Mouse (Mus musculus) hindbrain, embryonic 16.5 days (tissue): Measurements from ENCODE around the gene Pdgfd. TPM values are rescaled to one million over a fixed set of nuclear protein-coding genes. Genes with fewer than 3 reads are reported as not detected.
"Not testable (repeated sequence)": the region's sequence is repeated elsewhere in the genome, so short reads cannot be mapped to it uniquely, and the experiment has no call there.

ENCODE experiments used
- ATAC-seq: fragments of 200-750 bp; cut with Nextera tagmentation; 2 replicates; pipeline ENCODE4 v1.8.0; 2017; ENCODE audit warnings: moderate TSS enrichment, moderate library complexity
- H3K27ac ChIP-seq: fragments of 300-500 bp; sonication (generic); 2 replicates; pipeline ENCODE4 v1.5.1; 2014; ENCODE audit warnings: low read depth, mild to moderate bottlenecking, control low read depth, low read length, moderate library complexity
- H3K27me3 ChIP-seq: fragments of 300-500 bp; sonication (generic); replicated peaks from 2 replicates; pipeline ENCODE4 v1.6.1; 2014; ENCODE audit warnings: low read length; ENCODE audit not compliant: control insufficient read depth, insufficient read depth
- H3K36me3 ChIP-seq: fragments of 300-500 bp; sonication (generic); 2 replicates; pipeline ENCODE4 v1.6.1; 2014; ENCODE audit warnings: mild to moderate bottlenecking, low read length, moderate library complexity, mixed read lengths; ENCODE audit not compliant: control insufficient read depth, insufficient read depth
- H3K4me1 ChIP-seq: fragments of 300-500 bp; sonication (generic); 2 replicates; pipeline ENCODE4 v1.6.1; 2014; ENCODE audit warnings: low read depth, low read length; ENCODE audit not compliant: control insufficient read depth, insufficient read depth
- H3K4me2 ChIP-seq: fragments of 300-500 bp; sonication (generic); 2 replicates; pipeline ENCODE4 v1.6.1; 2014; ENCODE audit warnings: mild to moderate bottlenecking, low read length, control low read depth, moderate library complexity
- H3K4me3 ChIP-seq: fragments of 300-500 bp; sonication (generic); 2 replicates; pipeline ENCODE4 v1.5.1; 2014; ENCODE audit warnings: mild to moderate bottlenecking, low read length, control low read depth, moderate library complexity
- H3K9ac ChIP-seq: fragments of 300-500 bp; sonication (generic); 2 replicates; pipeline ENCODE4 v1.6.1; 2014; ENCODE audit warnings: low read depth, mild to moderate bottlenecking, control low read depth, low read length, moderate library complexity
- H3K9me3 ChIP-seq: fragments of 300-500 bp; sonication (generic); 2 replicates; pipeline ENCODE4 v1.6.1; 2014; ENCODE audit warnings: mild to moderate bottlenecking, low read length, moderate library complexity; ENCODE audit not compliant: control insufficient read depth
- WGBS: fragments of 180-500 bp; shearing (Covaris S2); extraction: QIAGEN DNeasy Blood & Tissue Kit; methylation state at CpG from one replicate; pipeline ENCODE4 v1.1.7; 2014; 5-methylcytosine and 5-hydroxymethylcytosine counted together
- polyA plus RNA-seq: library from polyadenylated mRNA; unstranded; fragments of >200 nt; fragmentation: Nextera tagmentation; extraction: Ambion mirVana; gene quantifications from 2 replicates; pipeline ENCODE4 v1.2.1, GENCODE M21; 2015

Gene Pdgfd
- polyA plus RNA-seq, 1 experiment from 2014 or later: 5.3 TPM

DNA sequence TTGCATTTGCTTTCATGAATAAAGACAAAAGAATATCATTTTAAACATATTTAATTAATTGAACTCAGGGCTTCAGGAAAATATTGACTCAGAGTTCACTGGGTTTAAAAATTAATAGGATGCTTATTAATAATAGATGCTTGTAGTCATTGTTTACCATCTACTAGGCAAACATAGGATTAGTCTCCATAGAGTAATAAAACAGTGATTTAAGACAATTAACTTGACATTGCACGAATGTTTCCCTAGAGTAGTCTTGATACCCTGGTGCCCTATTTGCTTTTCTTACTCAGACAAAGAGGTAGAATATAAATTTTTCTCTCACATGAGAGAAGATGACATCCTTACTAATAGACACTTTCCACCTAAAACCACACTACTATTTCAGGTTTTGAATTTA is 49.1 kb downstream of the Pdgfd start:
- Histone ChIP-seq H3K4me2 (no peak overlapping the region), H3K4me3 (no peak overlapping the region), H3K4me1 (no peaks in the 10 kb centered on the region), H3K9me3 (no peaks in the 10 kb centered on the region), H3K9ac (no peak overlapping the region), H3K27ac (no peak overlapping the region), H3K27me3 (no peaks in the 10 kb centered on the region), H3K36me3 (no peaks in the 10 kb centered on the region)
- no peak for ATAC-seq
- WGBS: 43% methylated on average over 1 of the region's 1 CpGs

DNA sequence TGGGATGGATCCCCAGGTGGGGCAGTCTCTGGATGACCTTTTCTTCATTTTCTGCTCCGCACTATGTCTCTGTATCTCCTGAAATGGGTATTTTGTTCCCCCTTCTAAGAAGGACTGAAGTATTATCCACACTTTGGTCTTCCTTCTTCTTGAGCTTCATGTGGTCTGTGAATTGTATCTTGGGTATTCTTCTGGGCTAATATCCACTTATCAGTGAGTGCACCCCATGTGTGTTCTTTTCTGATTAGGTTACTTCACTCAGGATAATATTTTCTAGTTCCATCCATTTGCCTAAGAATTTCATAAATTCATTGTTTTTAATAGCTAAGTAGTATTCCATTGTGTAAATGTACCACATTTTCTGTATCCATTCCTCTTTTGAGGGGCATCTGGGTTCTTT is 67.6 kb downstream of the Pdgfd start:
- not testable (repeated sequence) for H3K27ac ChIP-seq, H3K9me3 ChIP-seq, H3K36me3 ChIP-seq, H3K4me1 ChIP-seq, H3K4me3 ChIP-seq, H3K27me3 ChIP-seq, H3K9ac ChIP-seq, H3K4me2 ChIP-seq, ATAC-seq
- WGBS: 95% methylated on average over 1 of the region's 1 CpGs

DNA sequence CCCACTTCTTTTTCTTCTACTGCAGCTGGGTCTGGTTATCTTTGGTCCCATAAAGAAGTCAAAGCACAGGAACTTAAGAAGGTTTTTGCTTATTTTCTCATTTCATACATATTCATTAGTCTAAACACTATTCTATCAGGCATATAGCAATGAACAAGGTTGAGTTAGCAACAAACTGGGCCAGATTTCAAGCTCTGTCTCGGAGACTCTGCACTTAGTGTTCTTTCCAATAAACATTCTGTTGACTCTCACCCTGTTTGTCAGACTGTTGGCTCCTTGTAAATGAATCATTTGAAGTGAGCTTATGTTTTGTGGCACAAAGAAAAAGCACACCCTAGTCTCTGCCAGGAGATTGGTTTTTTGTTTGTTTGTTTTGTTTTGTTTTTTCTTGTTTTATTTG is 81.9 kb downstream of the Pdgfd start:
- H3K4me1 ChIP-seq: no peaks in the 10 kb centered on the region
- no peak overlapping the region for H3K4me2 ChIP-seq
- H3K27ac ChIP-seq: no peak overlapping the region
- WGBS: 50% methylated on average over 1 of the region's 1 CpGs
- no peaks in the 10 kb centered on the region for H3K27me3 ChIP-seq
- ATAC-seq: peak; percentile 91
- no peaks in the 10 kb centered on the region for H3K9me3 ChIP-seq
- H3K9ac ChIP-seq: no peak overlapping the region
- H3K4me3 ChIP-seq: no peak overlapping the region
- H3K36me3 ChIP-seq: no peaks in the 10 kb centered on the region

DNA sequence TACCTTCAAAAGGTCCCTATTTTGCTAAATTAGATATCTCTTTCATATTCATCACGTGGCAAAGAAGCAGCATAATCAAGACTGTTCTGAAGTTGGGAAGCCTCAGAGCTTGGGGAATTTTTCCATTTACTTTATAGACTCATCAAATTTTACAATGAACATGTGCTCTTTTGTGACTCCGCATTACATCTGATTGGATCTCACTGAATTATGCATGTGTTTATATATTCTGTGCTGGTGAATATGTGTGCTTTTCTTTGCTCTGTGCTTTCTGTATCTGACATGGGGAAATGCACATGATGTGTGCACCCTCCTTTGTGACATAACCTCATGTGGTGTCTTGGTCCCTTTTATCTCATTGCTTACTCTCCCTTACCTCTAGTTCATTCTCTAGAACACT is 83.6 kb downstream of the Pdgfd start:
- WGBS: 82% methylated on average over 2 of the region's 2 CpGs

DNA sequence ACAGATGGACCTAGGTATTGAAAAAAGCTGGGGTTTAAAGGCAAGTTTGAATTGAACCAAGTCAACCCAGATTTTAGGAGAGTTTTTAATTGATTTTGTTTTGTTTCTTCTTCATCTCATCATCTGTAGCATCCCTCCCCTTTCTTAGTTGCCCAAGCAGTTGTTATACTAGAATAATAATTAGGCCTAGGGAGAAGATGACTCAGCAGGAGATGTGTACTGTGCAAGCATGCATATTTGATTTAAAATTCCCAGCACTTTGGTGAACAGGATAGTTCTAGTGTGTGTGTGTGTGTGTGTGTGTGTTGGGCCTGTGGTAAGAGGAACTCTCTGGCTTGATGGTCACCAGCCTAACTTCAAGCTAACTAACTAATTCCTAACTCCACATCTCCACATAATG is 88.7 kb downstream of the Pdgfd start:
- Histone ChIP-seq H3K9ac (no peak overlapping the region), H3K27ac (no peak overlapping the region)
- ATAC-seq: no peak

More for the DNA sequence above, 83.6 kb downstream of the Pdgfd start:
- no peaks in the 10 kb centered on the region for H3K27me3 ChIP-seq
- H3K9me3 ChIP-seq: no peaks in the 10 kb centered on the region
- H3K36me3 ChIP-seq: no peaks in the 10 kb centered on the region
- no peak overlapping the region for H3K4me3 ChIP-seq
- no peak overlapping the region for H3K9ac ChIP-seq
- H3K4me2 ChIP-seq: no peak overlapping the region
- H3K27ac ChIP-seq: no peak overlapping the region
- ATAC-seq: no peak
- no peaks in the 10 kb centered on the region for H3K4me1 ChIP-seq

DNA sequence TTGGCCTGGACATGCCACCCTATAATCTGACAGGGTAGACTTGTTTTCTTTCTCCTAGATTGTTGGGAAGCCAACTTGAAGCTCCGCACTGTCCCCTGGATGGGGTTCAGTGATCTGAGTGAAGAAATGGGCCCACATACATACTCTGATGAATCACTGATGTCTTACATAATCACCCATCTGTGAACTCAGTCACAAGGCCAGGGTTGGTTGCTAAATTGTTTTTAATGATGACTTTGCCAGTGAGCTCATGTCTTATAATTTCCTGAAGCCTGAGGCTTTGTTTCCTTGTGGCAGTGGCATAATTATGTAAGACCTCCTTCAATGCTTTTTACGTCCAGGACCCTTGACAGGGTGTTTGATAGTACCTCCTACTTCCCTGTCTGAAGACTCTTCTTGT is 96.4 kb downstream of the Pdgfd start:
- Histone ChIP-seq H3K9ac (no peak overlapping the region), H3K27ac (no peak overlapping the region)

More for the DNA sequence above, 88.7 kb downstream of the Pdgfd start:
- no peaks in the 10 kb centered on the region for H3K4me1 ChIP-seq
- H3K36me3 ChIP-seq: no peaks in the 10 kb centered on the region
- no peaks in the 10 kb centered on the region for H3K9me3 ChIP-seq
- H3K27me3 ChIP-seq: no peaks in the 10 kb centered on the region
- H3K4me3 ChIP-seq: no peak overlapping the region
- H3K4me2 ChIP-seq: no peak overlapping the region

DNA sequence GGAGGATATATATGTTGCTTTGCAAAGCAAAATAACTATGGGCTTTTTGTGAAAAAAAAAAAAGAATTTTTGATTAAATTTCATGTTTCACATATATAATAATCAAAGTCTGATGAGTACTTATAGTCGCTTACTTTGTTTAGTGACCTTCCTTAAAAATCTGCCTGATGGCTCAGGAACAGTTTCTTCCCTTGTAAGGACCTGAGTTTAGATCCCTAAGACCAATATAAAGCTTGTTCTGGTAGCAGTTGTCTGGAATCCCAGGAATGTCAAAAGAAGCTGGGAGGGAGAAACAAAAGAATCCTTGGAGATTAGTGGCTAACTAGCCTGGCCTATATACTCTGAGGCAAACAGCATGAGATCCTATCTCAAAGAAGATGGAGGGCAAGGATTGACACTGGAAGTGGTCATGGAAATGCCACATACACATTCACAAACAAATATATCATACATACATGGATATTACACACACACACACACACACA is 101.5 kb downstream of the Pdgfd start, which contains the start of gene Ddi1:
Ddi1 (minus strand) TSS at position 51 of the 485 bp plus-strand sequence.
- no peak within 1 kb of the TSS for H3K4me2 ChIP-seq
- no peak within 1 kb of the TSS for H3K27ac ChIP-seq
- H3K27me3 ChIP-seq: no peaks in the 10 kb centered on the region
- no peak within 1 kb of the TSS for H3K9ac ChIP-seq
- no peaks in the 10 kb centered on the region for H3K9me3 ChIP-seq
- WGBS: 70% methylated on average over 1 of the region's 1 CpGs
- H3K36me3 ChIP-seq: no peaks in the 10 kb centered on the region
- no peak for ATAC-seq
- H3K4me1 ChIP-seq: no peaks in the 10 kb centered on the region
- no peak within 1 kb of the TSS for H3K4me3 ChIP-seq

More for the DNA sequence above, 96.4 kb downstream of the Pdgfd start:
- Histone ChIP-seq H3K36me3 (no peaks in the 10 kb centered on the region), H3K4me2 (no peak overlapping the region), H3K9me3 (no peaks in the 10 kb centered on the region), H3K4me1 (no peaks in the 10 kb centered on the region), H3K27me3 (no peaks in the 10 kb centered on the region), H3K4me3 (no peak overlapping the region)
- no peak for ATAC-seq
- 88% methylated on average over 2 of the region's 2 CpGs for WGBS

DNA sequence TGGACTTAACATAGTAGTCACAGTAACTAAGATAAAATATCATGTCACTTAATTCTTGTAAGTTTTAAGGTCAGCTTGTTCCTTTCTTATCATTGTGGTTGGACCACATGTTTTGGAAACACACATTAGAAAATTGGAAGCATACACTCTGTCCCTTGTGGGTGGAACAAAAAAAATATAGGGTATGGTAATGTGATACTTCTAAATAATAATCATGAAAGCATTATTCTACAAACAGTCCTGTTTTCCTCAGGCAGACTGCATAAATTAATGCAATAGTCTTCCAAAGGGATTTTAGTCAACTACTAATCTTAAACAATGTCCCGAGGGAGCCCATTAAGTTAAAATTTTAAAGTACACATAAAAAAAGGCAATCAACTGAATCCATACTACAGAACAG is 108.0 kb downstream of the Pdgfd start:
- Histone ChIP-seq H3K4me1 (no peaks in the 10 kb centered on the region), H3K9me3 (no peaks in the 10 kb centered on the region), H3K27me3 (no peaks in the 10 kb centered on the region), H3K4me2 (no peak overlapping the region), H3K27ac (no peak overlapping the region), H3K4me3 (no peak overlapping the region), H3K9ac (no peak overlapping the region), H3K36me3 (no peaks in the 10 kb centered on the region)
- ATAC-seq: no peak
- 89% methylated on average over 1 of the region's 1 CpGs for WGBS

DNA sequence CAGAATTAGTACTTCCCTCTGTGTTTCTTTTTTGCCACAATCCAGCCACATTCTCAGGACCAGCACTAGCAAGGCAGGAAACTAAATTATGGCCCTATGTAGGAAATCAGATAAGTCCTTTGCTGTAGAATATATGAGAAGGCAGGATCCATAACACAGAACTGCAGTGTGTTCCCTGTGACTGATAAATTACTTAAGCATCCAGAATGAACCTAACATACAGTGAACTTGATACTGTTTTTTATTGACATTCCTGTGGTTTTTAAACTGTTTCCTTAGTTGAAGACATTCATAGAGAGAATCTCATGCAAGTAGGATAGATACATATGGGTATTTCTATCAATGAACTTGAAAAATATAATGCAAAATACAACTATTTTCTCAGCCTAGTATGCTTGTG is 109.1 kb downstream of the Pdgfd start:
- no peaks in the 10 kb centered on the region for H3K27me3 ChIP-seq
- H3K9ac ChIP-seq: no peak overlapping the region
- H3K27ac ChIP-seq: no peak overlapping the region
- no peaks in the 10 kb centered on the region for H3K4me1 ChIP-seq
- H3K9me3 ChIP-seq: no peaks in the 10 kb centered on the region
- no peak overlapping the region for H3K4me3 ChIP-seq
- H3K4me2 ChIP-seq: no peak overlapping the region
- H3K36me3 ChIP-seq: no peaks in the 10 kb centered on the region
- no peak for ATAC-seq

DNA sequence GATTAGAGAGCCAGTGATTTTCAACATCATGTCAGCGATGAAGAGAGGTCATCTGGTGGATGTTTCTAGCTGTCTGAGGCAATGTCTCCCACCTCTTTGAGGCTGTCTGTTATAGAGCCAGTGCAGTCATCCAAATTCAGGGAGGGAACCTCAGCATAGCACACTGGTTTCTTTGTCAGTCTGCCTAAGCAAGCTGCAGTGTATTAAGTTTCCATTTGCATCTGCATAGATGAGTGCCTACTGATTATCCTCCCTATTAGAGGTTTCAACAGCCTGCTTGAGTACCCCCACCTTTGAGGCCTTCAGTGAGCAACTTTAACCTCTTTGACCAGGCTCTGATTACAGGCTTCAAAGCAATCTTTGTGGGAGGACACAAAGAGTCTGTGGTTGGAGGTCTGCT is 118.4 kb downstream of the Pdgfd start:
- Histone ChIP-seq H3K9ac (no peak overlapping the region), H3K27me3 (no peaks in the 10 kb centered on the region), H3K4me1 (no peaks in the 10 kb centered on the region), H3K4me2 (no peak overlapping the region), H3K27ac (no peak overlapping the region), H3K36me3 (no peaks in the 10 kb centered on the region), H3K4me3 (no peak overlapping the region), H3K9me3 (no peaks in the 10 kb centered on the region)
- ATAC-seq: peak; percentile 24; the same call in 1 of the 2 replicates
- 53% methylated on average over 1 of the region's 1 CpGs for WGBS
